Mouse (Mus musculus) heart, adult 2 months (tissue): Measurements from ENCODE around the gene Adamts16. TPM values are rescaled to one million over a fixed set of nuclear protein-coding genes. Genes with fewer than 3 reads are reported as not detected.

Experiments
- DNase-seq, 2 experiments: peaks; one replicate each; pipeline ENCODE4 v3.0.0; 2021
- H3K27ac ChIP-seq: fragments of 200-600 bp; 2 replicates; pipeline ENCODE4 v1.8.1; 2022
- H3K27me3 ChIP-seq: fragments of 200-500 bp; 2 replicates; pipeline ENCODE4 v1.6.1; 2012; ENCODE audit warnings: mild to moderate bottlenecking, low read length, inconsistent platforms, mixed read lengths; ENCODE audit not compliant: control insufficient read depth, insufficient read depth
- H3K36me3 ChIP-seq: fragments of 200-500 bp; 2 replicates; pipeline ENCODE4 v1.6.1; 2012; ENCODE audit warnings: low read length, inconsistent platforms; ENCODE audit not compliant: control insufficient read depth, insufficient read depth
- H3K4me1 ChIP-seq: fragments of 200-500 bp; 2 replicates; pipeline ENCODE4 v1.6.1; 2011; ENCODE audit warnings: low read length; ENCODE audit not compliant: control insufficient read depth, insufficient read depth
- H3K4me3 ChIP-seq: fragments of 200-600 bp; 2 replicates; pipeline ENCODE4 v1.8.1; 2022
- H3K79me2 ChIP-seq: fragments of 200-500 bp; replicated peaks from 2 replicates; pipeline ENCODE4 v1.6.1; 2012; ENCODE audit warnings: mild to moderate bottlenecking, inconsistent platforms, low read length, moderate library complexity, mixed read lengths; ENCODE audit not compliant: control insufficient read depth, insufficient read depth
- H3K9ac ChIP-seq: fragments of 200-500 bp; 2 replicates; pipeline ENCODE4 v1.6.1; 2012; ENCODE audit warnings: low read depth, mild to moderate bottlenecking, control low read depth, inconsistent platforms, low read length, mixed read lengths
- CTCF ChIP-seq: fragments of 200-600 bp; IDR thresholded peaks from 2 replicates; pipeline ENCODE4 v1.8.1; 2022; ENCODE audit warnings: antibody characterized with exemption, mild to moderate bottlenecking, moderate library complexity
- EP300 ChIP-seq: fragments of 200-500 bp; IDR thresholded peaks from 2 replicates; pipeline ENCODE4 v1.6.1; 2011; ENCODE audit warnings: low read depth, low read length, control low read depth; ENCODE audit not compliant: insufficient read depth
- POLR2A ChIP-seq: fragments of 200-500 bp; IDR thresholded peaks from 2 replicates; pipeline ENCODE4 v1.6.1; 2011; ENCODE audit warnings: mild to moderate bottlenecking, low read depth, low read length, control low read depth; ENCODE audit not compliant: insufficient read depth
- WGBS: fragments of 180-500 bp; shearing (Covaris S2); methylation state at CpG from one replicate; pipeline ENCODE4 v1.1.7; 2018; 5-methylcytosine and 5-hydroxymethylcytosine counted together
- intact Hi-C: fragments of 180-260 bp; cut with DNase I; formaldehyde crosslinking; loops from one replicate; pipeline ENCODE4 v1.15.1; 2025
- polyA plus RNA-seq: library from polyadenylated mRNA; depleted of rRNA; stranded (reverse); fragments of >200 nt; gene quantifications from 2 replicates; pipeline ENCODE4 v1.2.3, GENCODE M21; 2012
- total RNA-seq, 2 experiments: library from RNA; stranded (reverse); gene quantifications; 2 replicates each; pipeline ENCODE4 v1.2.3; 2021

Adamts16 gene
- total and polyA plus RNA-seq, 3 experiments = 0.04 TPM; not detected in 2

DNA sequence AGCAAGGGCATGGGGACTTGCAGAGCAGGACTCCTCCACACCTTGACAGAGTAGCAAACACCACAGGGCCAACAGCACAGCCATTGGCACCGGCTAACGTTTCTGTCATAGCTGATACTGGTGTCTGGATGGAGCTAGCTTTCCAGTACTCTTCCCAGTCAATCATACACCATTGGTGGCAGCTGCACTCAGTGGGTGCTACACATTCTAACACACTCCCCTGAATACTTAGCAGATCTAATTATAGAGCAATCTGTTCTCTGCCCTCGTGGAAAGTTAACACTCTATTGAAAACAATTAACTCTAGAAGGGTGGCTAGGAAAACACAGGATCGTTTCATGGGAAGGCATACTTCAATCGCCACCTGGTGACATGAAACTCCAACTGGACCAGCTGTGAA is 43.2 kb downstream of the Adamts16 start:
- H3K9ac ChIP-seq = no peak overlapping the region
- no peak for DNase-seq

DNA sequence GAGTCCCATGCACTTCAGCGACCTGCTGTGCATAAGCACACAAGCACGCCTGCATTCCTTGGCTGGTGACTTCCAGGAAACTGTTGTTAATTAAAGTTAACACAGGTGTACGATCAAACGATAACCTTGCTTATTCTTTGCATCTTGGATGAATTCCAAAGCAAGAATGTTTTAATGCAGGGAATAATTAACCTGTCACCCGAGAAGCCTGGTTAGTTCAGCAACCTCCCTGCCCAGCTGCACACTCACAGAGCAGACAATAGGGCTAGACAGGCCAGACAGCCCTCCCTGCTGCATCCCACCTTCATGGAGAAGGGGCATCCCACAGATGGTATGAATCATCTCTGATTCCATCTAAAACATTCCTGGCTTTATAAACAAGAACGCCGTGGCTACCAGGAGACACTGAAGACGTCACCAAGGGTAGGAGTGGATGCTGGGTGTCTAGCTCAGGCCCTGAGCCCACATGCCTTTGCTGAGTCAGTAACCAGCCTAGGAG is 47.5 kb downstream of the Adamts16 start:
- TF ChIP-seq CTCF (no peak), POLR2A (no peak), EP300 (no peak)

More for the DNA sequence above, 43.2 kb downstream of the Adamts16 start:
- WGBS = 46% methylated on average over 5 of the region's 5 CpGs
- Histone ChIP-seq H3K4me1 (no peaks in the 10 kb centered on the region), H3K27ac (no peak overlapping the region), H3K36me3 (no peaks in the 10 kb centered on the region), H3K79me2 (no peaks in the 10 kb centered on the region), H3K4me3 (no peak overlapping the region), H3K27me3 (no peaks in the 10 kb centered on the region)
- intact Hi-C loops = no loop called here
- TF ChIP-seq EP300 (no peak), POLR2A (no peak), CTCF (no peak)

DNA sequence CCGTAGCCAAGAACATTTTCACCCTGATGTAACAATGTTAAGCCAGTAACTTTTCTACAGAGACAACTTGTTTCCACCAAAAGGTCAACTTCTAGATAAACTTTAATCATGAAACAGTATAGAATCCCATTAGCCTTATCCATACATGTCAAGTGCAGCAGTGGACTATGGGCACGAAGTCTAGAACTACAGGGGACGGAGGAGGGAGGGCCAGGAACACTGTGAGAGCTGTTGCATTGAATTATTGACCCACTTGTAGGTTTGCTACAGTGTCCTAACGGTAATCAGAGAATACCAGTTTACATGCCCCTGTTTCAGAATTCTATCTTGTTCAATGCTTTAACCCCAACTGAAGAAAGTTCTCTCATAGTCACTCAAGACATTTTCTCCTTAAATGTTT is 48.0 kb downstream of the Adamts16 start:
- H3K4me3 ChIP-seq = no peak overlapping the region
- H3K27ac ChIP-seq = no peak overlapping the region
- H3K4me1 ChIP-seq = no peaks in the 10 kb centered on the region
- H3K9ac ChIP-seq = no peak overlapping the region
- intact Hi-C loops = no loop called here
- no peaks in the 10 kb centered on the region for H3K36me3 ChIP-seq
- TF ChIP-seq CTCF = no peak
- no peak for TF ChIP-seq POLR2A
- TF ChIP-seq EP300 = no peak
- H3K79me2 ChIP-seq = no peaks in the 10 kb centered on the region
- H3K27me3 ChIP-seq = no peaks in the 10 kb centered on the region
- no peak for DNase-seq
- WGBS = 70% methylated on average over 4 of the region's 4 CpGs

More for the DNA sequence above, 47.5 kb downstream of the Adamts16 start:
- Histone ChIP-seq H3K36me3 (no peaks in the 10 kb centered on the region), H3K79me2 (no peaks in the 10 kb centered on the region), H3K27ac (no peak overlapping the region), H3K4me3 (no peak overlapping the region), H3K4me1 (no peaks in the 10 kb centered on the region), H3K9ac (no peak overlapping the region), H3K27me3 (no peaks in the 10 kb centered on the region)
- intact Hi-C loops = no loop called here
- 66% methylated on average over 8 of the region's 8 CpGs for WGBS
- no peak for DNase-seq

DNA sequence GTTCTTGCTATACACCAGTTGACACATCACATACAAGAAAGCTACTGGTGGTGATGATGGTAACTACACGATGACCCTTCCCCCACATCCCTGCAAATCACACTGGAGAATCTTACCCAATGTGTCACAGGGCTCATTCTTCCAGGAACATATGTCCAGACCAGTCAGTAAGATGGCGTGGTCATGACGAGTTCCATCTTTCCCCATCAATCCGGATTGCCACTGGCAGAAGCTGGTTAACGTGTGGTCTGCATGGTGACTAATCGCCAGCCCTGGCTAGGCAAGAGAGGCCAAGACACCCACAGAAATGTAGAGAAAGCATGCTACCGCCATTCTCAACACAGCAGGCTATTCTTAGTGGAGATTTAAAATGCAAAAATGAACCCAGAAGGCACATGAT is 48.7 kb downstream of the Adamts16 start:
- intact Hi-C loops = no loop called here
- no peaks in the 10 kb centered on the region for H3K36me3 ChIP-seq

DNA sequence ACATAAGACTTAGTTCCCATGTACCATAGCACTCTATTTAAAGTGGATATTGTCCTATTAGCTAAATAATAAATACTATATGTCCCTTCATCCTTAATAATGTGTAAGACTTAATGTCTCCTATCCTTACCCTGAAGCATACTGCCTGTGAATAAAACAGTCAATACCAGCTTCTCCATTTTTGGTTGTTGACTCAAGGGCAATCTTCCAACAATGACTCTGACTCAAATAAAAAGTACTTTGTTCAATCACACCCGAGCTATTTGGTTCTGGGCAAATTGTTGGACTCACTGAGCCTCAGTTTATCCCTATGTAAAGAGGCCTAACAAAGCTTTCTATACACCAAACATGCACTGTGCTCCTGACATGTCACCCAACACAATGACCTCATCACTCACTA is 51.8 kb downstream of the Adamts16 start:
- no peak overlapping the region for H3K4me3 ChIP-seq
- no peaks in the 10 kb centered on the region for H3K36me3 ChIP-seq
- DNase-seq = no peak
- H3K9ac ChIP-seq = no peak overlapping the region
- TF ChIP-seq EP300 (no peak), POLR2A (no peak), CTCF (no peak)
- H3K79me2 ChIP-seq = no peaks in the 10 kb centered on the region
- intact Hi-C loops = no loop called here
- 60% methylated on average over 1 of the region's 1 CpGs for WGBS
- no peaks in the 10 kb centered on the region for H3K27me3 ChIP-seq
- H3K27ac ChIP-seq = no peak overlapping the region
- H3K4me1 ChIP-seq = no peaks in the 10 kb centered on the region

More for the DNA sequence above, 48.7 kb downstream of the Adamts16 start:
- 86% methylated on average over 7 of the region's 7 CpGs for WGBS
- Histone ChIP-seq H3K79me2 (no peaks in the 10 kb centered on the region), H3K4me3 (no peak overlapping the region), H3K27ac (no peak overlapping the region), H3K4me1 (no peaks in the 10 kb centered on the region), H3K9ac (no peak overlapping the region), H3K27me3 (no peaks in the 10 kb centered on the region)
- no peak for DNase-seq
- TF ChIP-seq POLR2A = no peak
- TF ChIP-seq CTCF = no peak
- no peak for TF ChIP-seq EP300

DNA sequence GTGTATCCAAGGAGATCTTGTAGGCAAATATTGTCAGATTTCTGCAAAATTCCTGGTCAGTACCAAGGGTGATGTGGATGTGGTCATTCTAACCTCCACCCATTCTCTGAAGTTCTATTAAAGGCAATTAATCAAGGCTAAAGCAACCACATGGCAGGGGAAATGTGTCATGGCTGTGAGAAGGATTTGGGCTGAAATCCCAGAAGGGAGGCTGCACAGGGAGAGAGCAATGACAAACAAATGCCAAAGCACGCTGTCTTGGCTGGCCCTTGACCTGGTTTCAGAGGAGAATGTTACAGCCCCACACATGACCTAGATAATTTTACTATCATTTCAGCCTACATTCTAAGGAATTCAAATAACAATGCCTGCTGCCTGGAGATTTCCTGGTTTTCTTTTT is 52.6 kb downstream of the Adamts16 start:
- no peak overlapping the region for H3K9ac ChIP-seq
- intact Hi-C loops = no loop called here
- H3K36me3 ChIP-seq = no peaks in the 10 kb centered on the region
- H3K4me1 ChIP-seq = no peaks in the 10 kb centered on the region; the same call in 1 of the 2 replicates
- no peak overlapping the region for H3K27ac ChIP-seq
- no peaks in the 10 kb centered on the region for H3K79me2 ChIP-seq
- 11% methylated on average over 1 of the region's 1 CpGs for WGBS
- no peaks in the 10 kb centered on the region for H3K27me3 ChIP-seq
- peak in 1 of 2 experiments; percentile 38 for DNase-seq
- TF ChIP-seq EP300 (no peak), POLR2A (no peak), CTCF (no peak)
- no peak overlapping the region for H3K4me3 ChIP-seq
